ENCODE assay signal across 29 mouse cellular contexts in the genomic region with DNA sequence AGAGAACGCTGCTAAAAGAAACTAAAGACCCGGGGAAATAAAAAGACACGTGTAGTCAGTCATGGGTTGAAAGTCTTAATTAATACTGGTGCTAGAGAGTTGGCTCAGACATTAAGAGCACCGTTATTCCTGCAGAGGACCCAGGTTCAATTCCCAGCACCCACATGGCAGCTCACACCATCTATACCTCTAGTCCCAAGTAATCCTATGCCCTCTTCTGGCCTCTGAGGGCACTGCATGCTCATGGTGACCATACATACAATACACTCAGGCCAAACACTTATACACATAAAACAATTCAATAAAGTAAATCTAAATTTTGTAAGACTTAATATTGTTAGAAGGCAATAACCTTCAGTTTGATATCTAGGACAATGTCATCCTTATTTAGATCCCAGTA. TPM values are rescaled to one million over a fixed set of nuclear protein-coding genes. Genes with fewer than 3 reads are reported as not detected.
DNase-seq lines count a peak whose midpoint lies in the region; ATAC-seq and TF ChIP-seq lines count a peak whose summit lies in the region.
"Had no signal": no experiment of that assay in that cellular context is flagged by ENCODE, and none has a peak within 500 bp of the region (broad histone marks: within the 10 kb centered on the region; RNA-seq: fewer than 3 reads in every experiment).

No protein-coding gene starts in this region.

- DNase-seq in forebrain, postnatal 0 days = no peak
- DNase-seq in layer of hippocampus, adult 2 months (ENCODE audit: low spot score in 2 of 2) = no peak
- no peak for DNase-seq in layer of hippocampus, postnatal 14 days (ENCODE audit: low spot score in 2 of 2)
- DNase-seq in lung, postnatal 0 days (ENCODE audit: low spot score) = no peak
- no peak for DNase-seq in lung, postnatal 10 days
- DNase-seq in R1 (ENCODE audit: low read depth, low spot score) = peak; percentile 57
- no peak for DNase-seq in urinary bladder, postnatal 4 days (ENCODE audit: low spot score in 2 of 2)
- DNase-seq: cerebellum, adult 11 months; cerebellum, adult 9-11 months; gastrocnemius, postnatal 36 days; heart, postnatal 36 days; kidney, adult 9 months; kidney, postnatal 25 days; left cerebral cortex, postnatal 4 days; lung, adult 18-20 months; thymus, postnatal 14 days had no signal

- 98% methylated on average over 4 of the region's 4 CpGs for WGBS in forebrain, postnatal 0 days
- WGBS in forebrain, embryonic 12.5 days = 91% methylated on average over 4 of the region's 4 CpGs
- whole genome bisulfite sequencing in lung, postnatal 0 days = 98% methylated on average over 4 of the region's 4 CpGs

- no peaks in the 10 kb centered on the region for H3K4me1 ChIP-seq in forebrain, postnatal 0 days (ENCODE audit: insufficient read depth)
- no peaks in the 10 kb centered on the region for H3K4me1 ChIP-seq in forebrain, embryonic 12.5 days
- peaks cover 13% of the 10 kb centered on the region; the same call in 1 of the 2 replicates for H3K4me1 ChIP-seq in lung, postnatal 0 days (ENCODE audit: insufficient read depth, low read depth, low read length)

- no peak overlapping the region for H3K27ac ChIP-seq in forebrain, postnatal 0 days (ENCODE audit: low read depth, low read length)
- no peak overlapping the region for H3K27ac ChIP-seq in forebrain, embryonic 12.5 days
- H3K27ac ChIP-seq in layer of hippocampus, adult 2 months = no peak overlapping the region
- H3K27ac ChIP-seq in lung, postnatal 0 days (ENCODE audit: low read length) = no peak overlapping the region
- H3K27ac ChIP-seq: embryonic facial prominence, embryonic 15.5 days; heart, embryonic 15.5 days; hindbrain, embryonic 14.5 days; limb, embryonic 15.5 days had no signal

- H3K36me3 ChIP-seq in forebrain, postnatal 0 days (ENCODE audit: insufficient read depth) = no peaks in the 10 kb centered on the region
- no peaks in the 10 kb centered on the region for H3K36me3 ChIP-seq in forebrain, embryonic 12.5 days (replicated peaks)
- no peaks in the 10 kb centered on the region for H3K36me3 ChIP-seq in lung, postnatal 0 days (ENCODE audit: insufficient read depth, low read length)
- H3K36me3 ChIP-seq: embryonic facial prominence, embryonic 15.5 days; heart, embryonic 15.5 days; limb, embryonic 15.5 days had no signal

- no peak overlapping the region for H3K9ac ChIP-seq in forebrain, postnatal 0 days
- H3K9ac ChIP-seq in forebrain, embryonic 12.5 days = no peak overlapping the region
- no peak overlapping the region for H3K9ac ChIP-seq in lung, postnatal 0 days (replicated peaks; ENCODE audit: low read depth)
- H3K9ac ChIP-seq: embryonic facial prominence, embryonic 15.5 days; heart, embryonic 15.5 days; hindbrain, embryonic 14.5 days; limb, embryonic 15.5 days had no signal

- H3K4me3 ChIP-seq in forebrain, postnatal 0 days (ENCODE audit: low read depth, low read length) = no peak overlapping the region
- no peak overlapping the region for H3K4me3 ChIP-seq in forebrain, embryonic 12.5 days (replicated peaks)
- H3K4me3 ChIP-seq in layer of hippocampus, adult 2 months = no peak overlapping the region
- no peak overlapping the region for H3K4me3 ChIP-seq in lung, postnatal 0 days (ENCODE audit: low read depth, low read length)
- H3K4me3 ChIP-seq: embryonic facial prominence, embryonic 15.5 days; heart, embryonic 15.5 days; limb, embryonic 15.5 days had no signal

- no peak for ATAC-seq in forebrain, postnatal 0 days
- no peak for ATAC-seq in forebrain, embryonic 12.5 days (ENCODE audit: low FRiP score)
- ATAC-seq in lung, postnatal 0 days = no peak
- ATAC-seq: CD4-positive, CD25-positive, alpha-beta regulatory T cell, adult 4 months; forebrain, embryonic 16.5 days had no signal

- H3K27me3 ChIP-seq in forebrain, postnatal 0 days (ENCODE audit: insufficient read depth, low read length) = no peaks in the 10 kb centered on the region
- no peaks in the 10 kb centered on the region for H3K27me3 ChIP-seq in forebrain, embryonic 12.5 days
- H3K27me3 ChIP-seq in lung, postnatal 0 days (replicated peaks; ENCODE audit: insufficient read depth, low read length) = no peaks in the 10 kb centered on the region
- H3K27me3 ChIP-seq: embryonic facial prominence, embryonic 15.5 days; heart, embryonic 15.5 days; limb, embryonic 15.5 days had no signal

- no peaks in the 10 kb centered on the region for H3K9me3 ChIP-seq in forebrain, postnatal 0 days (ENCODE audit: low read length)
- no peaks in the 10 kb centered on the region for H3K9me3 ChIP-seq in forebrain, embryonic 12.5 days
- no peaks in the 10 kb centered on the region for H3K9me3 ChIP-seq in lung, postnatal 0 days (ENCODE audit: low read length)
- H3K9me3 ChIP-seq: embryonic facial prominence, embryonic 15.5 days; heart, embryonic 15.5 days; limb, embryonic 15.5 days had no signal

- no peak for TF ChIP-seq EP300 in lung, postnatal 0 days (IDR thresholded peaks at IDR 0.05)

- no peak overlapping the region for H3K4me2 ChIP-seq in forebrain, postnatal 0 days (ENCODE audit: low read depth)
- H3K4me2 ChIP-seq in forebrain, embryonic 12.5 days = no peak overlapping the region
- no peak overlapping the region for H3K4me2 ChIP-seq in lung, postnatal 0 days (replicated peaks; ENCODE audit: low read depth, low read length)
- H3K4me2 ChIP-seq: embryonic facial prominence, embryonic 15.5 days; heart, embryonic 15.5 days; hindbrain, embryonic 14.5 days; limb, embryonic 15.5 days; midbrain, embryonic 11.5 days had no signal

- TF ChIP-seq CTCF in forebrain, postnatal 0 days (IDR thresholded peaks at IDR 0.05; ENCODE audit: low read depth) = peak; percentile 6; the same call in 1 of the 2 replicates
- TF ChIP-seq CTCF in layer of hippocampus, adult 2 months (conservative IDR thresholded peaks at IDR 0.05) = peak; percentile 46
- TF ChIP-seq CTCF in lung, postnatal 0 days (IDR thresholded peaks at IDR 0.05) = peak; percentile 27; the same call in 1 of the 2 replicates

RNA-seq across cellular contexts. Expression of a gene that starts 41.8 kb away (rescaled TPM):
- 5.5 and 7.0 TPM in 2 replicates for total RNA-seq in forebrain, postnatal 0 days (2014; rRNA removed)
- polyA plus RNA-seq in forebrain, postnatal 0 days (2015; fragmentation: Nextera tagmentation; extraction: Ambion mirVana) = 4.2 and 5.8 TPM in 2 replicates
- polyA plus RNA-seq in forebrain, embryonic 12.5 days (2016; fragmentation: Nextera tagmentation; extraction: Ambion mirVana) = 11.5 and 11.7 TPM in 2 replicates
- total RNA-seq in layer of hippocampus, adult 2 months (2021) = 10 to 100 TPM; 12.2 to 15.1 TPM
- 10 to 100 TPM; 10.3 to 11.6 TPM for total RNA-seq in layer of hippocampus, postnatal 14 days (2021)
- polyA plus RNA-seq in lung, postnatal 0 days (2015; fragmentation: Nextera tagmentation; extraction: Ambion mirVana) = 8.6 and 8.7 TPM in 2 replicates

RNA-seq across cellular contexts. Expression of a gene that starts 53.3 kb away (rescaled TPM):
- total RNA-seq in forebrain, postnatal 0 days (2014; rRNA removed) = 0.14 and 0.54 TPM in 2 replicates
- polyA plus RNA-seq in forebrain, postnatal 0 days (2015; fragmentation: Nextera tagmentation; extraction: Ambion mirVana) = 0.10 and 0.18 TPM in 2 replicates
- 0.27 and 0.34 TPM in 2 replicates for polyA plus RNA-seq in forebrain, embryonic 12.5 days (2016; fragmentation: Nextera tagmentation; extraction: Ambion mirVana)
- total RNA-seq in layer of hippocampus, adult 2 months (2021) = not detected
- under 1 TPM; 0.23 to 0.26 TPM for total RNA-seq in layer of hippocampus, postnatal 14 days (2021)
- polyA plus RNA-seq in lung, postnatal 0 days (2015; fragmentation: Nextera tagmentation; extraction: Ambion mirVana) = not detected in 2 replicates
- total RNA-seq: adrenal gland, adult 18-20 months; common myeloid progenitor, adult 5-6 weeks; gastrocnemius, postnatal 36 days; left cerebral cortex, postnatal 4 days; monocyte, adult 5-6 weeks; neutrophil, adult 5-6 weeks had no signal
- polyA plus RNA-seq: CD4-positive, CD25-positive, alpha-beta regulatory T cell, adult 4 months; forebrain, embryonic 16.5 days; heart, embryonic 15.5 days; intestine, embryonic 14.5 days had no signal
